Mouse (Mus musculus) heart, postnatal 14 days (tissue): ENCODE data around the gene Bpifc. TPM values are rescaled to one million over a fixed set of nuclear protein-coding genes. Genes with fewer than 3 reads are reported as not detected.

ENCODE experiments used
- DNase-seq, 2 experiments: peaks; one replicate each; pipeline ENCODE4 v3.0.0; 2021 to 2022
- intact Hi-C: fragments of 180-260 bp; cut with DNase I; formaldehyde crosslinking; loops from one replicate; pipeline ENCODE4 v1.15.1; 2025
- total RNA-seq, 2 experiments: library from RNA; stranded (reverse); gene quantifications; 2 replicates each; pipeline ENCODE4 v1.2.3; 2021

Gene Bpifc
- total RNA-seq, 2 experiments from 2014 or later: not detected

DNA sequence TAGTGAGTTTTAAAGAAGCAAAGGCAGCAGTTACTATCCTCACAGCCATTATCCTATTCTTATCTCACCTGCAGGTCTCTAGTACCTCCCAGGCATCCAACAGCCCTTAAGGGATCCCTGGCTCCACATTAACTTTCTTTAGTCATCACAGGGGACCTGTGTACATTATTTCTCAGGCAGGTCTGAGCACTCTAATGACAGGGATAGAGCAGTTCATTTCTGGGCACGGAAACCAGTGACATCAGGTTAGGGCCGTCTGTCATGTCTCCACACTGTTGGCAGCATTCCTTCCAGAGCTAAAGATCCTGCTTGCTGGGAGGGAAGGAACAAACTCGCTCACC is 9.7 kb upstream of the Bpifc start:
- no peak for DNase-seq
- intact Hi-C loops: loop anchor here (1.0 to 2.0 kb wide), 2 partner anchors 275 to 443 kb away; no protein-coding TSS in a partner anchor

DNA sequence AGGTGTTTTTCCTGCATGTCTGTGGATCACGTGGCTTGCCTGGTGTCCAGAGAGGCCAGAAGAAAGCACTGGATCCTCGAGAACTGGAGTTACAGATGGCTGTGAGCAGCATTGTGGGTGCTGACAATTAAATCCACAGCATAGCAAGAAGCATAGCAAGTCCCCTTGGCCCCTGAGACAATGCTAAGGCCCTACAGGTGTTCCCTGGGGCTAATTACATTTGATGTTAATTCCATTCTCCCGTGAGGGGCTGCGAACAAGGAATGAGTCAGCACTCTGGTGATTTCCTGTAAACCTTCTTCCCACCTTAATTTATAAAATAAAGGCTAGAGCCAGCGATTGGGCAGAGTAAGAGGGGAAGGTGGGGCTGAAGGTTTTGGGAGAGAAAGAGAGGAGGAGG is 7.1 kb upstream of the Bpifc start:
- no peak for DNase-seq
- intact Hi-C loops: no loop called here

DNA sequence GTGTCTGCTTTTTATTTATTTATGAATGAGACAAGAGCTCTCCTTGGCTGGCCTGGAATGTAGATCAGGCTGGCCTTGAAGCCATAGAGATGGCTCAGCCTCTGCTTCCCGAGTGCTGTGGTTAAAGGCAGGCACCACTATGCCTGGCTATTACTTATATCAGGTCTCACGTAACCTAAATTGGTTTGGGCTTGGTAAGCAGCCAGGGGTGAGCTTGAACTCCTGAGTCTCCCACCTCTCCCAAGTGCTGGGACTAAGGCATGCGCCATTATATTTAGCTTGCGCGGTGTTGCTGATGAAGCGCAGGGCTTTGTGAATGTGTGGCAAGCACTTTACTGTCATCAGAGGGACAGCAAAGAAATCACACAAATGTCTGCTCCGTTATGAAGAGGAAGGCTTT is 6.1 kb upstream of the Bpifc start:
- DNase-seq: no peak
- intact Hi-C loops: no loop called here

DNA sequence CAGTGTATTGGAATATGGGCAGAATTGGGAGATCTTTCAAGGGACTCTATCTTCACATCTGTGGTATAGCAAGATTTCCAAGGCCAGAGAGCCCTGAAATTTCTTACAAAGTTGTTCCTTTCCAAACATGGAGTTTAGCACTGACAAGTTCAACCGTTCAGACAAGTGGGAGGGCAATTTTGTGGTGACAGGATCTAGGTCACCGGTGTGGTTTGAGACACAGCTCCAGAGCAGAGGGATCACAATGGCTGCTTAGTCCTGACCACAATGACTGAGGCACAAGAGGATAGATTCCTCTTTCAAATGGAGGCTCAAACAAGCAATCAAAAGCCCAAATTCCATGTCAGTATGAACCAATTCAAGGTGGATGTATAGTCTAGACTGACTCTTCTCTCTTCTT is 523 bp downstream of the Bpifc start:
- intact Hi-C loops: no loop called here

DNA sequence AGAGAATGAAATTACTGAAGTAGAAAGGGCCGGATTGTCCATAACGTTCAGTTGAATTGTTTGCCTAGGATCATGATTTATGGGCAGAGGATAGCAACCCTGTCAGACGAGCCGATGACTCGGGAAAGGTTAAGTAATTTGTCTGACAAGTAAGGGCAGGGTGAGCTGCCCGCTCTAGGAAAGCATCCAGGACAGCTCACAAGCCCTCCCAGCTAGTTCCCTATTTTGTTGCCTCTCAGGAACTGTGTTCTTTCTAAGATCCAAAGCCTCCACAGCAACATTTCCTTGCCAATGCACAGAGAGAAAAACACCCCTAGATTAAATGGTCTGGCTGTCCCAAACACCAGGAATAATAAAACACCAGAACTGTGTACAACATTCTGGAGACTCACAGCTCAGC is 1.1 kb downstream of the Bpifc start:
- intact Hi-C loops: no loop called here
- no peak for DNase-seq

More for the DNA sequence above, 523 bp downstream of the Bpifc start:
- DNase-seq: no peak

DNA sequence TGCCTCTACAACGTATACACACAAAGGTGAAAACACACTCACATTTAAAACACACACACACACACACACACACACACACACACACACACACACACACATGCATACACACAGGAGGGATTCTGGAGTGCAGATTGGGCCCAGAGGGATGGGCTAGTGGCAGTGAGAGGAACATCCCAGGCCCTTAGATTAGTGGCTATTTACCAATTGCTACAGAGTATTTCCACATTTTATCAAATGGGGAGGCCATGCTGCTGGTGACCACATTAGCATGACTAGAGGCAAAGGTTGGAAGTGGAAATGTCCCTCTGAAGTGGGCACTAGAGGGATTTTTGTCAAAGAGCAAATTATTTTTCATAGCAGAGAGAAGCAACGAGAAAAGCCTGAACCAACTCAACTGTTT is 2.0 kb downstream of the Bpifc start:
- DNase-seq: no peak
- intact Hi-C loops: no loop called here

DNA sequence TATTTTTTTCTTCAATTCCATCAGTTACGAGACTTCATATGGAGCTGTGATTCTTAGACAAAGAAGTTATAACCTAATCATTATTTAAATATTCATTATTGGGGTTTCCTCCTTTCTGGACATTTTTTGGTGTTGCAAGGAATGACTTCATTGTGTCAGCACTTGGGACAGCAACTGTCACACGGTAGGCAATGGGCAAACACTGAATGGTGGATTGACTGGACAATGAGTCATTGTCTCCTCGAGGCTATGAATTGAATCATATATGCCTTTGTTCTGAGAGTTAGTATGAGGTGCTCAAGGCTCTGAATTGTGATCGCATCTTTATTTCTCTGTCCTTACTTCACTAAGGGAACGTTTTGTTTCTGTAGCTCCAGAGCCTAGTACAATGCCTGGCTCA is 5.2 kb downstream of the Bpifc start:
- DNase-seq: no peak
- intact Hi-C loops: no loop called here

DNA sequence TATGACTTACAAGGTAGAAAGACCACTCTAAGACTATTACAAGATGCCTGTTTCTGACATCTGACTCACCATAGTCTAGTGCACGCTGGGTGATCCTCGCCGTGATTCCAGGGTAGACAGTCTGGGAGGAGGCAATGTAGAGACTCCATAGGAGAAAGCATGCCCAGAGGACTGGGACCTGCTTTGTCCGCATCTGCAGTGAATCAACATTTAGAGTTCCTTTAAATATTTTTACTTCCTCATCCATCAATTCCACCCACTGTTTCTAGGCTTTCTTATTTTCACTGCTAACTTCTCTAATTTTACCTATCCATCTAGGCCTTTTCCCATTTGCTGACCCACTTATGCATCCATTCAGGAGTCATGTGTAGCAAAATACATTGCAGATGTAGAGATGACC is 11.2 kb downstream of the Bpifc start:
- no peak for DNase-seq
- intact Hi-C loops: no loop called here

DNA sequence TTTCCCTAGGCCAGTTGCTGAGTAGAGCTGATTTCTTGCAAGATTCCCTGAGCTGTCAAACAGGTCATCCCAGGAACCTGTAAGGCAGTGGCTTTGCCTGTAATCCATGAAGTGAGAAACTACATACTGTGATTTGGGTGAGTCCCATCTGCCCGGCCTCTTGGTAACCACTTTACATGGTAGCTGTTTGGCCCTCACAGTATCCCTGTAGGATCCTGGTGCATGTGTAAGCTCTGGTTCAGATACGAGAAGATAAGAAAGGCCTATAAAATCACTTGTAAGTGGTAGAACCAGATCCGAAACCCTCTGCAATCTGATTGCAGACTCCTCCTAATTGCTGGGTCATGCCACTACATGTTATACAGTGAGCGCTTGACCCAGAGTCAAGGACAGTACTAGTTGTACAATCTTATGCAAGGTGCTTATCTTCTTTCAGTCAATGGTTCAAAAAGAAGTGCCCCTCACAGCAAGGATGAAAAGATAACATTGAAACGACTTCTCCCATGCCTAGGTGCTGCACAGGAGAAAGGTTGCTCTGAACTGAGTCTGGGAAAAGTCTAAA is 17.1 kb downstream of the Bpifc start:
- no peak for DNase-seq
- intact Hi-C loops: no loop called here

DNA sequence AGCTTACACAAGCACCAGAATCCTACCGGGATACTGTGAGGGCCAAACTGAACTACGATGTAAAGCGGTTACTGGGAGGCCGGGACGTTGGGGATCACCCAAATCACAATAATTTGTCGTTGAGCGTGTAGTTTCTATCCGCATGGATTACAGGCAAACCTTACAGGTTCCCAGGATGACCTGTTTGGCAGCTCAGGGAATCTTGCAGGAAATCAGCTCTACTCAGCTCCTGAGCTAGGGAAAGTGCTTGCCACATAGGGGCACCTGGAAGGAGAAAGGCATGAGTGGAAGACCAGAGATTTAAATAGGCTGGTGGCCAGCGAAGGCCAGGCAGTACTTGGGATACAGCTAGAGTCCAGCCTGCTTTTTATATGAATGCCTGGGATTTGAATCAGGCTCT is 17.9 kb downstream of the Bpifc start:
- DNase-seq: no peak
- intact Hi-C loops: no loop called here

DNA sequence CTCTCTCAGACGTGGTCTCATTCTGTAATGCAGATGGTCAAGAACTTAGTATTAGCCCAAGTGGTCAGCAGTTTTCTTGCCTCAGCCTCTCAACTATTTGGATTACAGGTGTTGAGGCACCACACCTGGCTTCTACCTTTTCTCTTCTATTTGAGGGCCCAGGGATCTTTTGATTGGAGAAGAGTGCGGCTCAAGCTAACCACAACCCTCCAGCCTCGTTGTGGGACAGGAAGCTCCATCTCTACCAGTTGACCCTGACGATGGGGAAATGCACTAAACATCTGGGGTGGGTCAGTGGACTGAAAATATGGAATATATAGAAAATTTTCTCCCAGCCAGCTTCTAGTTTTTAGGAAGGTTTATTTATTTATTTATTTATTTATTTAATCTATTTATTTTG is 19.3 kb downstream of the Bpifc start:
- intact Hi-C loops: no loop called here
- DNase-seq: no peak

DNA sequence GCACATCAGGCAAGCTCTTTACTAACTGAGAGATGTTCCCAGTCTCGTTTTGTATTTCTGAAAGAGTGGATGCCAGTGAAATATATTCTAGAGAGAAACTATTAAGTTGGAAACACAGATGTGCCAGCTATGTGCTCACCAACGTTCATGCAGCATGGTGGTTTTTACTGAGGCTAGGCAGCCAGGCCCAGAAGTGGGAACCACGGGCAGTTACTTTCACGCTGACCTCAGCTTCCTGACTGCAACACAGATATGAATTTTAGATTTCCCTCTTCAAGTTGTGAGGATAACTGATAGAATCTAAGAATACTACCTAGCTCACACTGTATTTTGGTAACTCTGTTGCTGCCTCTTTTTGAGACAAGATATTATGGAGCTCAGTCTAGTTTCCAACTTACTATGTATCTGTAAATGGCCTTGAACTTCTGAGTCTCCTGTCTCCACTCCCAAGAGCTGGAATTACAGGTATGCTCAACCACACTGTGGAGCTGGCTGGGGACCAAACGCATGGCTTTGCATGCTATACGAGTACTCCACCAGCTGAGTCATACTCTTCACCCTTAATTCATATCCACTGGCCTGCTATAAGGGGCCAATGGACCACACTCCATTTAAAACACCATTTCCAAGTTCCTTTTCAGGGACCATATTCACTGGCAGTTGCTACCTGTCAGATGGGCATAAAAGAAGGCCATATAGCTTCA is 22.1 kb downstream of the Bpifc start:
- intact Hi-C loops: no loop called here
- no peak for DNase-seq

DNA sequence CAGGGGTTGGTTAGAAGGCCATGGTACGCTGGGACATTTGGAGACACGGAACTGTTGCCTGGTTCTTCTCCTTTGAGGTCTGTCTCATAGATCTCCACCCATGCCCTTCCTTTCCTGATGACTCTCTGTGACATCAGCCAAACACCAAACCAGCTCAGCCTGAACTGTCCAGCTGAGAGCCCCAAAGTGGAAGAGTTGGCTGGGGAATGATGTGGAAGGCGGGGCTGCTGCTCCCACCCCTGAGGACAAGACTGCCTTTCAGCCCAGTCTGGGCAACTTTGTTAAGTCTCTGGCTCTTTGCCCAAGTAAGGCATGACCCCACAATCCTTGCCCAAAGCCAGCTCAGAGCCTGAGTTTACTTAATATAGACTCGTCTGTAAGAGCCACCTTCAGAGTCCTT is 38.8 kb downstream of the Bpifc start:
- DNase-seq: no peak
- intact Hi-C loops: no loop called here

DNA sequence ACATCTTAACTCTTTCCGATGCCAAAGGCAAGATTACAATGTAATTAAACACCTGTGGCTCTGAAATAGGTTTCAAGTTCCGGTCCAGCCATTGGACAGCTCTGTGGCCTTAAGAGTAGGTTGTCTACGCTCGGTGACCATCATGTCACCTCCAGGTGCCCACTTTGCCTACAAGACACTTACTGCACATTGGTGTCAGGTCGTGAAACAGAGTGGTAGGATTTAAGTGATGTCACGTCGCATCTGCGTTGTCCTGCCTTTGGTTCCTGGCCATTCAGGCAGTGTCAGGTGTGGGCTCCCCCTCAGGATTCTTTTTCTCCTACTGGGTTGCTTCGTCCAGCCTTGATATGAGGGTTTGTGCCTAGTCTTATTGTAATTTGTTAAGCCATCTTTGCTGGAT is 39.9 kb downstream of the Bpifc start:
- intact Hi-C loops: no loop called here
- no peak for DNase-seq

DNA sequence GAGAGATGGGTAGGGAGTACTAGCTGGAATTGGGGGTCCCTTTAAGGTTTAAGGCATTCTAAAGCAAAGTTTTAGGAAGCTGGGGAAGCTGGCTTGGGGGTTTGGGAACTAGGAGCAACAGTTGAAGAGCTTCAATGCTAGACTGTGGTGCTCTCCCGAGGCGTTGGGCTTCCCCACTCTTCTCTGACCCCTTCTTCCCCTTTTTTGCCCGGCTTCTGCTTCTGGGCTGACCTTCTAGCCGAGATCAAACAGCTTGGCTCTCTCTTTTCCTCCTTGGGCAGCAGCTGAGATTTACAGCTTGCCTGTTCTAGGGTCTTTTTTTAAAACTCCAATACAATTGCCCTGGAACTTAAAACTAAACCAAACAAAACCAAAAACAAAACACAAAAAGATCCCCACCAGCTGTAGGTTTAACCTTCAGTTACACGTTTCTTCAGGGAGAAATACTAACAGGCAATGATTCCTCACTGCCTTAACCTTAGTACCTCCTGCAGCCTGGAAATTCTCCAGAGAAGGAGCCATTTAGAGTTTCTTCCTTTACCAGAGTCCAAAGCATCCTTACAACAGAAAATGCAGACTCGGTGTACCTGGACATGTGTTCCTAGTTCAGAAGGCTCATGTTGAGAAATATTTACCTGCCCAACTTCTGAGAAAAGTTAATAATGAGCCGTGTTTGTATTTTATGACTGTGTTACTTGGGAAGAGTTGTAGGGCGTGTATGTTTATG is 41.6 kb downstream of the Bpifc start:
- intact Hi-C loops: loop anchor here (5.0 to 10.0 kb wide), 3 partner anchors 92 to 325 kb away; no protein-coding TSS in a partner anchor
- DNase-seq: no peak

DNA sequence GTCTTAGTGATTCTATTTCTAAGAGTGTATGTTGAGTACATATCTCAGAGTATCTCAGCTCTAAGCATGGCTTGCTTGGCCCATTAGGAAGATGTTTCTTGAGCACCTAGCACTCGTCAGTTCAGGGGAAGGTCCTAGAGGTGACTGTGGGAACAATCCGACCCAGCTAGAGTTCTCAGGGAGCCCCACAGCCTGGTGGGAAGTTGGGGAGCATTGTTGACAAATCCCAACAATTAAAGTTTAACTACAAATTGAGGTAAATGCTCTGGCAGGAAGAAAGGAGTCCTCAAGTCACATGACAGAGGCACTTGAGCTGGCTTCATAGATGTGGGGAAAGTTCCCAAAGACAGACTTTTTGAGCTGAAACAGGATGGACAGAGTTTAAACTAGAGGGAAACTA is 43.0 kb downstream of the Bpifc start:
- intact Hi-C loops: loop anchor here (1.0 to 10.0 kb wide), 4 partner anchors 94 to 495 kb away; no protein-coding TSS in a partner anchor

DNA sequence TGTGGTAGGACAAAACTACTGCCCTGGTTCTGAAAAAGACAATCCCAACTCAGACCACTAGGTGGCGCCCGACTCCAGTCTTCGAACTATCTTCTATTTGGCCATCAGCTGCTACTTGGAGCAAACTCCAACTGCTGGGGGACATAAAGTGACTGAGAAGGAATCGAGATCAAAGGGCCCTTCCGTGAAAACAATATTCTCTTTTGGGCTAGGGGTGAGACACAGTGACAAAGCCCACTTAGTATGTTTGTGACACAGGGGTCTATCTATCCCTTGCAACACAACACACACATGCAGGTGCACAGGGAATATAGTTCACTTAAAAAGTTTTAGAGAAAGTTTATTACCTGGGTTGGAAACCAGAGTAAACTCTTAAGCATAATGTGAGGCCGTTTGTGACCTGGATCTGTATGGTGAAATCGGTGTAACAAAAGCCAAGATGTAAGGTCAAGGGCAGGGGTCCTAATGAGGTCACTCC is 43.5 kb downstream of the Bpifc start:
- intact Hi-C loops: loop anchor here (1.0 to 10.0 kb wide), 4 partner anchors 94 to 495 kb away; no protein-coding TSS in a partner anchor
- peak; percentile 78 to 85 for DNase-seq

More for the DNA sequence above, 43.0 kb downstream of the Bpifc start:
- no peak for DNase-seq

DNA sequence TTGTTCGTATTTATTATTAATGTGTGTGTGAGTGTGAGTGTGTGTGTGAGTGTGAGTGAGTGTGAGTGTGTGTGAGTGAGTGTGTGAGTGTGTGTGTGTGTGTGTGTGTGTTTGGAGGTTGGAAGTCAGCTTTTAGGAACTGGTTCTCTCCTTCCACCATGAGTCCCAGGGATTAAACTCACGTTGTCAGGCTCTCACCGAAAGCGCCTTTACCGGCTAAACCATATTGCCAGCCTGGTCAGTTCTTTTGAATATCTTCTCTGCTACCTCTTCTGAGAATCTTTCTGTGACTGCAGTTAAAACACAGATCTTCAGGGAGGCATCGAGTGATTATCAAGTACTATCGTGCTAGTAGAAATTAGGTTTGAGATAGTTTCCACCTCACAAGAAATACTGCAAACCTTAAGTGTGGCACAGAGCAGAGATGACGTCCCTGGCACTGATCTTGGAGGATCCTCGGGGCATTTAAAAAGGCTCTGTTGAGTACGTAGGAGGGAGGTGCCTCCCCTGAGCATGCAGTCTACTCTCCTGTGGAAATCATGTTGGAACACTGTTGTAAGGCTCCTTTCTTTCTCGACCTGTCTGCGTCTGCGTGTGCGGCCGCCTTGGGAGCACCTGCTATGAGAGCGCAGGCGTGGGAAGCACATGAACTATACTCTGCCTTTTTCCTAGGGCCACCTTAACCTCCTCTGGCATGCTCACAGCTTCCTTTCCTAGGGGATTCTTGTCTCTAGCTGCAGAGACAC is 44.1 kb downstream of the Bpifc start:
- intact Hi-C loops: loop anchor here (1.0 to 10.0 kb wide), 4 partner anchors 95 to 496 kb away; no protein-coding TSS in a partner anchor
- DNase-seq: no peak

DNA sequence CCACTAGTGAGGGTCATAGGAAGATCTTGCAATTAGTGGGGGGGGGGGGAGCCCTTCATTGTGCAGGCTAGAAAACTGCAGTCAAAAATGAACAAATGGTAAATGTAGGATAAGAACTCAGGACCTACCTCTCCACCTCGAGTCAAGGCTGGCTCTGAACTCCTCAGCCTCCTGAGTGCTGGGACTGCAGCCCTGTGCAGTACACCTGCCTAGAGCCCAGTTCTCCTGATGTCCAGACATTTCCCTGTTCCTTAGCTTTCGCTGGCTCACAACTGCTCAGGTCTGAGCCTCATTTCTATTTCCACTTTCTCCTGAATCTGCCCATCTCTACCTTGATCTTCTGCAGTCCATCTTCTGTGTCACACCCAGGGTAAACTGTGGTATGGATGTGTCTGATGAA is 45.2 kb downstream of the Bpifc start:
- intact Hi-C loops: loop anchor here (5.0 to 10.0 kb wide), 3 partner anchors 96 to 328 kb away; no protein-coding TSS in a partner anchor
- DNase-seq: no peak

DNA sequence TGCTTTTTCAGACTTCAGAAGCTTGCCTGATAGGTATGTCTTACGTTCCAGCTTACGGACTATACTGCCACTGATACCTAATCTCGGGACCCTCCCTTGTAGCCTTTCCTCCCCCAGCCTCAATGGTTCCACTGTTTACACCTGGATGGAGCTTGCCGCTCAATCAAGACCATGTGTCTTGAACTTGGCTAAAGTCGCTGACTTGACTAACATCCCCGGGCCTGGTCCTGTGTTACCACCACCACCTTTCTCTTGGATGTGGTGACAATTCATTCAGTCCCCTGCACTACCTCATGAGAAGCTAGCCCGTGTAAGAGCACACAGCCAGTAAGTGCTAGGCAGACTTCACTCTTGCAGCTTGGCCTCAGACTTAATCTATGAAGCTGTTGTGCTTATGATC is 47.4 kb downstream of the Bpifc start:
- no peak for DNase-seq
- intact Hi-C loops: loop anchor here (10.0 kb wide), 2 partner anchors 220 to 330 kb away; no protein-coding TSS in a partner anchor

DNA sequence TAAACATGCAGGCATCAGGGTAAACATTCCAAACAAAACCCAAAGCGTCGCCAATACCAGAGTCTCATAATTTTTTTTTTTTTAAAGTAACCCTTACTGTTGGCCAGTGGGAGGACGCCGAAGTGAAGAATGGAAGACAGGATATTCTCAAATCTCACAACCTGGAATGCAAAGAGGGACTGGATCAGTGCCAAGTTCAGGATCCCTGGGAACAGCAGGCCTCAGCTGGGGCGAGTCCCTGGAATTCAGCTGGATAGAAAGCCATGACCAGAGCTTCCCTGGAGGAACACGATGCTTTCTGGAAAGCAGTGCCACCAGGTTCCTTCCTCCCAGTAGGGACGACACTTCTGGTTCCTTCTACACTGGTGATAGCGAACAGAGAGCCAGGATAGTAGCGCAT is 48.8 kb downstream of the Bpifc start:
- peak in 1 of 2 experiments; percentile 9 for DNase-seq
- intact Hi-C loops: loop anchor here (10.0 kb wide), 2 partner anchors 222 to 332 kb away; no protein-coding TSS in a partner anchor
